Mouse (Mus musculus): Measurements from ENCODE around the gene Fcrl5.

The Fcrl5 gene

DNA sequence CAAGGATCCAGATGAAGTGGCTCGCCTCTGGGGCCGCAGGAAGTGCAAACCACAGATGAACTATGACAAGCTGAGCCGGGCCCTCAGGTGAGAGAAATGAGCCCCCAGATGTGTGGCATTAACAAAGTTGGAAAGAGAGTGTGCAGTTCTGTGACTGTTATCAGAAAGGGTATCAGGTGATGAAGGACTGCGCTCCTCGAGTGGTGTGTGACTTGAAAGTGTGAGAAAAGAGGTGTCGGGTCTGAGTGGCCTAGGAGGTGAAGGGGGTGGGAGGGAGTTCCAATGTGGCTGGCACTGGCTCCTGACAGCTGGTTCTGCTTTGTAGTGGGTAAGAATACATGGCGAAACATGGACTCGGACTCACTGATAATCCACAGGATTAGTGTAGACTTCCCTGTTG lies 92.4 kb downstream of the Fcrl5 start:
- DNase-seq (ENCODE audit: extremely low read depth, insufficient read length, low spot score): no peak

DNA sequence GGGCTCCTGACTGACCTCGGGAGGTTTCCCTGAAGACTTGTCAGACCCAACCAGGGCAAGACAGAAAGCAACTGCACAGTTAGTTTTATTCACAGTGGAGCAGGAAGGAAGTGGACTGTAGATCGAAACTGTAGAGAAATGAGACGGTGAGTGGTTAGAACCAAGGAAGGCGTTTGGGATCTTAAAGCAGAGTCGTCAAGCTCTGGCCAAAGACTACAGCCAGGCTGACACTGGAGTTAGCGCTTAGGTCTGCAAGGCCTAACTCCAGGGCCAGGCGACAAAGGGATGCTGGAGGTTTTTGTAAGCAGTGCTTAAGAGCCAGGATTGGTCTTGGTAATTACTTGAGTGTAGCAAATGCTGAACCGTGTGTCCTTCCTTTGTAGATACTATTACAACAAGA lies 93.3 kb downstream of the Fcrl5 start:
- no peak for DNase-seq (ENCODE audit: extremely low read depth, insufficient read length, low spot score)

DNA sequence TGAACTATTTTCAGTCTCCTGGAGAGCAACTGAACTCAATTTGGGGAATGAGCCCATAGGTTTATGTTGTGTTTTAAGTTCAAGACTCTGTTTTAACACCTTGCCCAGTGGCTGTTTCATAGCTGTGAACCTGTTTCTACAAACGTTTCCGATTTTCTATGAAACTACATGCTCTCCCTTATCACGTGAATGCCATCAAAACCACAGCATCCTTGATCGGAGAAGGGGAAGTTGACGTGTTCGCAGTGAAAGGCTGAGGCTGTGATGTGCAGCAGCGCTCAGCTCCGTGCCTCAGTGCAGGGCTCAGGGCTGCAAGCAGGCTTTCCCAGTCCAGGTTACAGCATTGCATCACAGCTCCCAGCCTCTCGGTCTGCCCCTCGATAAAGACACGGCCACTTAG lies 94.0 kb downstream of the Fcrl5 start:
- DNase-seq (ENCODE audit: extremely low read depth, insufficient read length, low spot score): no peak

DNA sequence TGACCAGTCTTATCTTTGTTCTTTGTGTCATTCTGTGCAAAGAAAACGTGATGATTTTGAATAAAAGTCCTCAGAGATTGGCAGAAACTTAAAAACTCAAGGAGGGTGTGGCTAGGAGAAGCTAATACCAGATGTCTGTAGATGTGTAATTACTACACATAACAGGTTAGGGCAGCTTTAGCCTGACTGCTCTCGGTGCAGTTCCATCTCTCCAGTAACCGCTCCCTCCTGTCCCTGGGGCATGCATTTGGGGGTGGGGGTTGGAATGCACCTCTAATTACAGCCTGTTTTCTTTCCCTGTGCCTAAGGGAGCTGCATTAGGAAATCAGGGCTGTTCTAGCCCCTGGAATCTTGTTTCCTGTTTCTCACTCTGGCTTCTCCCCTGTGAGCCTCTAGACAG lies 94.7 kb downstream of the Fcrl5 start:
- no peak for DNase-seq (ENCODE audit: extremely low read depth, insufficient read length, low spot score)

DNA sequence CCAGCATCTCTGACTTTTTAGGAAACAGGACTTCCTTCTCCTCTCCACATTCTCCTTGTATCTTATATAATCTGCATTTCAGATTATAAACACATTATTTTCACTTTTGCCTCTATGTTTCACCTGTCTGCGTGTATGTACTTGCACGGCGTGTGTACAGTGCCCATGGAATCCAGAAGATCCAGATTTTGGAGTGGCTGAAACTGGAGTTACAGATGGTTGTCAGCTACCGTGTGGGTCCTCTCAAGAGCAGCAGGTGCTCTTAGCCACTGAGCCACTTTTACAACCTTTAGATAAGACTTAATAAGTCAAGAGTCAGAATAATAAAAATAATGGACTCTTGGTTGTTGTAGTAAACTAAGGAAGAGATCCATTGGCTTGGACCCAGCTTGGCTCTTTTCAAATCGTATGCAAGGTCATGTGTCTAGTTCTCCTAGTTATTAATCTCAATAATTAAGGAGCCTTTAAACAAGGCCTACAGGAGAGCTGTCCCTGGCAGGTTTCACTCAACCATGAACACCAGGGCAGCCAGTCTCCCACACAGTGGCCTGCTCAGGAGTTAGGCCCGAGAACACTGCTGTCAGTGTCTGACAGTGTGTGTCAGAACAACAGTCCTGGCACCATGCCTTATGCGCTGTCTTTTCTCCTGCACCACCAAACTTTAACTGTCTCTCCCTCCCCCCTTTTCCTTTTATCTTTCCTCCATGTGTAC lies 98.2 kb downstream of the Fcrl5 start:
- no peak for DNase-seq (ENCODE audit: extremely low read depth, insufficient read length, low spot score)

DNA sequence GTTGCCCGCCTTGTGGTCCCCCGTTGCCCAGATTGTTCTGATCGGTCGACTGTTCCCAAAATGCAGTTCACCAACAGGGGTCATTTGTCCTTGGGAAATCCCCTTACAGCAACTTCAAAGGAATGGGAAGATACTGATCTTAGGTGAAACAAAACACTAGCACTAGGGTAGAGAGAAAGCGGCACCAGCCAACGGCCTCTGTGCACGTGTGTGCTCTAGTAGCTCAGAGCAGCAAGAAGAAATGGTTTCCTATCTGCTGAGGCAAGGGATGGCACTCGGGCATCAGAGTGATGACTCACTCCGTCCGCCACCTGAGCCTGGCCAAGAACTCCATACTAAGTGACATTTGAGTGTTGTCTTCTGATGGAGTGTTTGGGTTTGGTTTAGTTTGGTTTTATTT lies 102.5 kb downstream of the Fcrl5 start:
- DNase-seq (ENCODE audit: extremely low read depth, insufficient read length, low spot score): no peak

DNA sequence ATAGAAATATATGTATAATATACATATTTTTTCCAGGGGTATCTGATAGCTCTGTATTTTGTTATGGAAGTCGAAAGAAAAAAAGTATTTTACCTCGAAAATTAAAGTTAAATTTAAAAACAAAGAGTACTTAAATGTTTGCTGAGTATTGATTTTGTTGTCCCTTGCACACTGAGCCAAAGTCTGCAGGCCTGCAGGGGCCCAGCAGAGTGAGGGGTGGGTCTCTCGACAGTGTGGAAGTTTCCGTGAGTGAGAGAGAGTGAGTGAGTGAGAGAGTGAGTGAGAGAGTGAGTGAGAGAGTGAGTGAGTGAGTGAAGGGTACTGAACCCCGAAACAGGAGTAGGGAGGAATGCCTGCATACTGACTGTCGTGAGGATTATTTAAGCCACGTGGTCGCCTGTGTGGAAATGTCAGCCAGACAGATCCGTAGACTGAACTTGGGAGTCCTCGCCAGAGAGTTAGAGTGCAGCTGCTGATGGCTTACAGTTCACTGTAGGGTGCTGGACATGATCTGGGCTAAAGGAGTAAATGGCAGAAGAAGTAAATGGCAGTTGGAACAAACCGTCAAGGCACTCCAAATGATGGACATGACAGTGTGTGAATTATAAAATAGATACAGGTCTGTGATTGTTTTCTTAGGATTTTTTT lies 104.6 kb downstream of the Fcrl5 start:
- no peak for DNase-seq (ENCODE audit: extremely low read depth, insufficient read length, low spot score)

DNA sequence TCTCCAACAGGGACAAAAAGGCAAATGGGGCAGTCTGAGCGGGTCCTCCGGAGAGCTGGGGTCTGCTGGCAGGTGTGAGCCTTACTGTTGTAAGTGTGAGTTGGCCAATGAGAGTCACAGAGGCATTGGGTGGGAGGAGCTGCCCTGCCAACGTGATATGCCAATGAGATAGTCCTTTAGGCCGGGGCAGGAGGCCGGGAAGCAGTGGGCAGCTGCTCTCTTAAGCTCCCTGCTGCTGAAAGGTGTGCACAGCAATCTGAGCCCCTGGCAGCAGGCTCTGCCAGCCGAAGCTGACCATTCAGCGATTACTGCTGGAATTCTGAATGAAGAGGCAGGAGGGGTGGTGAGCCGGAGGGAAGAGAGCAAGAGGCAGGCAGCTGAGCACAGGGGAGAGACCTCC lies 105.1 kb downstream of the Fcrl5 start:
- no peak for DNase-seq (ENCODE audit: extremely low read depth, insufficient read length, low spot score)

DNA sequence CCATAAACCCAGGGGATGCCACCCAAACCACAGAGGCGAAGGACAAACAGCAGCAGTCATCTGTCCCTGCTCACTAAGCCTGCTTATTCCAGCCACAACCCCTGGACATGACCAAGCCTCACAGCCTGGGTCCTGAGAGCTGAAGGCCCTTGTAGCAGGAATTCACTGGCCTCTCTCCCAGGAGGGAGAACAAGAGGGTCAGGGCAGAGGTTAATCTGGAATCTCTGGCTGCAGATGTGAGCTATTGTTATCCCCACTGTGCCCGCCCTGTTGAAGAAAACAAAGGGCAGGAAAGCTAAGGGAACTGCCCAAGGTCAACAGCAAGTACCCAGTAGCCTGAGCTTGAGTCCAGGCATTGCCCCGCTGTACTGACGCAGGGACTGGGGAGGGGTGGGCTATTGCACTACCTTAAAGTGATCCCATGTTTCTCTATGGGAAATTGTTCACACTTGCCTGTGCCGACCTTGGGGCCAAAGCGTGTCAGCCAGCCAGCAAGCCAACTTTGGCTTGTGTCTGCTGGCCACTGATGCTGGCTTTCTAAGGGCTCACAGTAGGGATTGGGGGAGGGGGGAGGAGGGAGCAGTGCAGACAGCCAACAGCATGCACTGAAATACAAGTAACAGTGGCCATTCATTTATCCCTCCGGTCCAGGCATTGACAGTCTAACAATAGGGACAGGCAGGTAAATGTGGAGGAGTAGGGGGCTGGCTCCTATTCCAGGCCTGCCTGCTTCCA lies 107.1 kb downstream of the Fcrl5 start:
- DNase-seq (ENCODE audit: extremely low read depth, insufficient read length, low spot score): no peak

DNA sequence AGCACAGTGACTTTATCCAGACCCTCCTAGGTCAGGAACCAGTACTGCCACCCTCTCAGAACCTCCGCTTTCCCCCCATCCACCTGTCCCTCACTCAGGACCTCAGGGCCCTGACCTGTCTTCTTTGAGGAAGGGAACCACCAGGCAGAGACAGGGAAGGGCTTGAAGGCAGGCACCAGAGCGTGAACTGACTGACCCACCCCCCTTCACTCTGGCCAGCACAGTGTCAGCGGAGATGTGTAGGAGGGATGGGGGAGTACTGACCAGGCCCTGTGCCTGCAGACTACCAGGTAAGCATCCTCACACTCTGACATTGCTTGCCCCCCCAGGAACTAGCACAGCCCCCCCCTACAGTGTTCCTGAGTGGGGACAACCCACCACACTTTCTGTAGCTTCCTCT lies 110.0 kb downstream of the Fcrl5 start:
- DNase-seq (ENCODE audit: extremely low read depth, insufficient read length, low spot score): no peak

DNA sequence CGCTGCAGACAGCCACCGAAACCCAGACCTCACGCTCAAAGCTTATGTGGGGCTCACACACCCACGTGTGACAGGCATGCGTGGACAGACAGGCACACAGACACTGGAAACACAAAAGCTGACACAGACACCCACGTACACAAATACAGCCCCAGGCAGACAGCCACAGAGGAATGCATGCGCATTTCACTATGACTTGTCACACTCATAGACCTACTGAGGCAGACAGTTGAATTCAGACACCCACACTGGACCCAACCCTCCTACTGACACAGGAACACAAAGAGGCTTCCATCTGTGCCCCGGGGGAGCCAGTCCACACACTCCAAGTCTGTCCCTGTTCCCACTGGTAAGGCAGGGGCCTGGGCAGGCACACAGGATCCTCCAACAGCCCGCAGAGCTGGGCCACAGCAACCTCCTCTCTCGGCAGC lies 110.7 kb downstream of the Fcrl5 start:
- no peak for DNase-seq (ENCODE audit: extremely low read depth, insufficient read length, low spot score)

DNA sequence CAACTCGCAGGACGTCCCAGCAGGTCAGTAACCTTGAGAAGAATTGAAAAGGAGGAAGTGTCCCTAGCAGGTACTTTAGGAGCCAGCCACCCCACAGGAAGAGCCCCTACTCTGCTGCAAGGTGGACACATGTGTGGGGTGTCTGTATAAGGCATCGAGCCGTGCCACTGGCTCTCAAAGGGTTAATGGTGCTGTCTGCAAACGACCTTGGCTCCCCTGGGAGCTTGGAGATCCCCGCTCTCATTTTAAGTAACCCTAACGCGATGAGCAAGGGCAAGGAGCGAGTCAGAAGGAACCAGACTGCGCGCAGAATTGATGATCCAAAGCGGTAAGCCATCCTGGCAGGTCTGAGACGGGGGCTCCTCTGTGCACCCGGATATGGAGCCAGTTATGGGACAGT lies 114.3 kb downstream of the Fcrl5 start:
- DNase-seq (ENCODE audit: extremely low read depth, insufficient read length, low spot score): no peak
